Mouse (Mus musculus) liver, embryonic 14.5 days (tissue): Measurements from ENCODE around the gene Serpinf1. TPM values are rescaled to one million over a fixed set of nuclear protein-coding genes. Genes with fewer than 3 reads are reported as not detected.
A peak's percentile ranks its signal among the peaks of the same experiment; 100 is the strongest.

ENCODE experiments used
- ATAC-seq: fragments of 200-750 bp; cut with Nextera tagmentation; 2 replicates; pipeline ENCODE4 v1.8.0; 2017; ENCODE audit warnings: moderate number of reproducible peaks, mild to moderate bottlenecking, moderate library complexity; ENCODE audit not compliant: insufficient read depth
- DNase-seq, 3 experiments: peaks; one replicate each; pipeline ENCODE4 v3.0.0-alpha.2; 2012 to 2013; ENCODE audit warnings: low read depth in 3 of 3, low spot score in 3 of 3
- H3K27ac ChIP-seq: fragments of 300-500 bp; sonication (generic); 2 replicates; pipeline ENCODE4 v1.5.1; 2014; ENCODE audit warnings: moderate library complexity, mild to moderate bottlenecking, control low read depth, inconsistent platforms
- H3K27me3 ChIP-seq: fragments of 300-500 bp; sonication (generic); 2 replicates; pipeline ENCODE4 v1.6.1; 2014; ENCODE audit warnings: mild to moderate bottlenecking, low read length, moderate library complexity; ENCODE audit not compliant: control insufficient read depth, insufficient read depth
- H3K36me3 ChIP-seq: fragments of 300-500 bp; sonication (generic); replicated peaks from 2 replicates; pipeline ENCODE4 v1.6.1; 2014; ENCODE audit warnings: low read depth; ENCODE audit not compliant: control insufficient read depth, insufficient read depth
- H3K4me1 ChIP-seq, 2 experiments: fragments of 200-500 bp in 1 of 2; fragments of 300-500 bp in 1 of 2; sonication (generic) in 1 of 2; replicated peaks; 2 replicates each; pipeline ENCODE4 v1.6.1; 2012 to 2014; ENCODE audit warnings: antibody characterized with exemption in 1 of 2, inconsistent platforms in 1 of 2, low read length in 1 of 2; ENCODE audit not compliant: control insufficient read depth in 2 of 2, insufficient read depth in 2 of 2
- H3K4me2 ChIP-seq: fragments of 300-500 bp; sonication (generic); 2 replicates; pipeline ENCODE4 v1.6.1; 2014; ENCODE audit warnings: low read depth, mild to moderate bottlenecking, control low read depth, moderate library complexity
- H3K4me3 ChIP-seq, 2 experiments: fragments of 200-500 bp in 1 of 2; fragments of 300-500 bp in 1 of 2; sonication (generic) in 1 of 2; 2 replicates each; pipeline ENCODE4 v1.5.1; 2012 to 2014; ENCODE audit warnings: low read depth in 2 of 2, low read length in 2 of 2, mild to moderate bottlenecking in 2 of 2, control low read depth in 1 of 2, inconsistent platforms in 1 of 2, moderate library complexity in 1 of 2; ENCODE audit not compliant: insufficient read depth in 1 of 2
- H3K9ac ChIP-seq: fragments of 300-500 bp; sonication (generic); replicated peaks from 2 replicates; pipeline ENCODE4 v1.6.1; 2014; ENCODE audit warnings: mild to moderate bottlenecking, control low read depth, moderate library complexity
- H3K9me3 ChIP-seq: fragments of 300-500 bp; sonication (generic); 2 replicates; pipeline ENCODE4 v1.6.1; 2016; ENCODE audit warnings: low read length, mixed read lengths; ENCODE audit not compliant: control insufficient read depth
- CTCF ChIP-seq: IDR thresholded peaks from 2 replicates; pipeline ENCODE4 v1.5.1; 2016; ENCODE audit warnings: antibody characterized with exemption, low read depth, control low read depth
- EP300 ChIP-seq: IDR thresholded peaks from 2 replicates; pipeline ENCODE4 v1.6.1; 2016; ENCODE audit warnings: antibody characterized with exemption, low read depth
- WGBS: fragments of 180-500 bp; shearing (Covaris S2); extraction: QIAGEN DNeasy Blood & Tissue Kit; methylation state at CpG from one replicate; pipeline ENCODE4 v1.1.7; 2014; ENCODE audit not compliant: insufficient replicate concordance; 5-methylcytosine and 5-hydroxymethylcytosine counted together
- polyA plus RNA-seq, 2 experiments: library from polyadenylated mRNA; depleted of rRNA in 1 of 2; stranded (reverse) in 1 of 2; unstranded in 1 of 2; fragments of >200 nt; fragmentation: Nextera tagmentation in 1 of 2; extraction: Ambion mirVana in 1 of 2; gene quantifications; 2 replicates each; pipeline versions ENCODE4 v1.2.1 to v1.2.3; 2012 to 2014

Gene Serpinf1
- polyA plus RNA-seq, 2 experiments: 104 to 145 TPM

GRCm38 (mm10) chr11:75438194-75438593 is 15.7 kb upstream of the Serpinf1 start:
- peaks cover 26% of the 10 kb centered on the region for H3K36me3 ChIP-seq
- 0 out of 4 replicates have a peak, but pooled peaks cover 0 to 2% of the 10 kb centered on the region in 2 experiments for H3K4me1 ChIP-seq
- DNase-seq (no peak), ATAC-seq (no peak)
- no peak overlapping the region for H3K27ac ChIP-seq
- H3K4me2 ChIP-seq: peak overlapping the region; percentile 30; the same call in 1 of the 2 replicates
- peak overlapping the region; percentile 33 to 56 for H3K4me3 ChIP-seq
- H3K9ac ChIP-seq: no peak overlapping the region; the same call in 1 of the 2 replicates
- 57% methylated on average over 13 of the region's 13 CpGs for WGBS
- H3K27me3 ChIP-seq: no peaks in the 10 kb centered on the region
- H3K9me3 ChIP-seq: peaks cover 5% of the 10 kb centered on the region
- TF ChIP-seq CTCF: no peak
- no peak for TF ChIP-seq EP300

DNA sequence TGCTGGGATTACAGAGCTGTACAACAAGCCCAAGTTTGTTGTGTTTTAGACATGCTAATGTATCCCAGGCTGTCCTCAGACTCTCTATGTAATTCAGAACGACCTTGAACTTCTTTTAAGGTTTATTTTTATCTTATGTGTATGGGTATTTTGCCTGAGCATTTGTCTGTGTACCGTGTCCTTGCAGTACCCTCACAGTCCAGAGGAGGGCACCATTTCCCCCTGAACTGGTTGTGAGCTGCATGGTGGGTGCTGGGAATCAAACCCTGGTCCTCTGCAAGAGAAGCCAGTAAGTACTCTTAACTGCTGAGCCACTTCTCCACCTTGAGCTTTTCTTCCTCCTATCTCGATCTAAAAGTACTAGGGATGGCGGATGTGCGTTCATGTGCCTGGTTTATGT is 11.6 kb upstream of the Serpinf1 start:
- H3K36me3 ChIP-seq: peaks cover 6% of the 10 kb centered on the region; the same call in 1 of the 2 replicates

GRCm38 (mm10) chr11:75431307-75431706 is 8.8 kb upstream of the Serpinf1 start:
- no peak overlapping the region for H3K4me3 ChIP-seq
- H3K27me3 ChIP-seq: no peaks in the 10 kb centered on the region
- ATAC-seq (no peak), DNase-seq (no peak)
- H3K27ac ChIP-seq: no peak overlapping the region
- H3K4me2 ChIP-seq: no peak overlapping the region
- WGBS: 77% methylated on average over 11 of the region's 11 CpGs
- H3K9me3 ChIP-seq: peaks cover 5% of the 10 kb centered on the region
- TF ChIP-seq CTCF: no peak
- TF ChIP-seq EP300: no peak
- H3K9ac ChIP-seq: no peak overlapping the region
- peaks cover 6% of the 10 kb centered on the region; the same call in 1 of the 2 replicates for H3K36me3 ChIP-seq
- peaks cover 0 to 4% of the 10 kb centered on the region in 2 experiments; a peak in 2 of 4 replicates for H3K4me1 ChIP-seq

More for the DNA sequence above, 11.6 kb upstream of the Serpinf1 start:
- no peak for DNase-seq
- peak; percentile 77 for TF ChIP-seq CTCF
- TF ChIP-seq EP300: no peak
- WGBS: 83% methylated on average over 5 of the region's 5 CpGs
- Histone ChIP-seq H3K4me1 (peaks cover 0 to 2% of the 10 kb centered on the region in 2 experiments; a peak in 1 of 4 replicates), H3K27me3 (no peaks in the 10 kb centered on the region), H3K27ac (no peak overlapping the region), H3K9me3 (peaks cover 5% of the 10 kb centered on the region), H3K4me3 (no peak overlapping the region), H3K9ac (no peak overlapping the region), H3K4me2 (no peak overlapping the region)
- ATAC-seq: no peak

DNA sequence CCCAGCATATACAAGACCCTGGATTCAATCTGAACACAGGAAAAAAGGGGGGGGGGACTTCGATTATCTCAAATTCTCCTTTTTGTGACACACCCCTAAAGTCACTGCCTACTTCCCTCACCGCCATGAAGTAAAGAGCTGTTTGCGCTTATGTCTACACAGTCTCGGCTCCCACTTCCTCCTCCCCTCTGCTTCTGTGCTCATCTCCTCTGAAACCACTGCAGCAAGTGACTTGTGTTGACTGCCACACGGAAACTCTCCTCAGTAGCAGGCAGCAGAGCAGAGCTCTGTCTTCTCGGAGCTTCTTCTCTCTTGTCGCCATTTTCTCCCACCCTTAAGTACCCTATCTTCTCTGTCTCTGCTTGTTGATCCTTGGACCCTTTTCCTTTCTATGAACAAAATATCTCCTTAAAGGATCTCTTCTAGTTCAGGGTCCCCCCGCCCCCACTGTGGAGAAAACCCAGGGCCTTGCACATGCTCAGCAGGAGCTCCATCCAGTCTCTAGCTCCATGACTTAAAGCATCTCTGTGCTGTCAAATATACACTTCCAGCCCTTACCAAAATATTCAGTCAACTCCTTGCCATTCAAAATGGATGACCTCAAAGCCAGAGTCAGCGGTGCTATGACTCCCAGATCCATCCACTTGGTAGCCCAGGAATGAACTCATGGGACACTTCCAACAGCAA is 6.7 kb upstream of the Serpinf1 start:
- Histone ChIP-seq H3K9me3 (peaks cover under 1% of the 10 kb centered on the region; the same call in 1 of the 2 replicates), H3K27me3 (no peaks in the 10 kb centered on the region), H3K4me2 (no peak overlapping the region; the same call in 1 of the 2 replicates), H3K4me3 (no peak overlapping the region), H3K4me1 (peaks cover 0 to 7% of the 10 kb centered on the region in 2 experiments; a peak in 2 of 4 replicates), H3K27ac (no peak overlapping the region), H3K9ac (no peak overlapping the region; the same call in 1 of the 2 replicates), H3K36me3 (peaks cover 2% of the 10 kb centered on the region; the same call in 1 of the 2 replicates)
- DNase-seq: no peak
- TF ChIP-seq EP300 (no peak), CTCF (no peak)
- 30% methylated on average over 9 of the region's 9 CpGs for WGBS
- ATAC-seq: no peak

DNA sequence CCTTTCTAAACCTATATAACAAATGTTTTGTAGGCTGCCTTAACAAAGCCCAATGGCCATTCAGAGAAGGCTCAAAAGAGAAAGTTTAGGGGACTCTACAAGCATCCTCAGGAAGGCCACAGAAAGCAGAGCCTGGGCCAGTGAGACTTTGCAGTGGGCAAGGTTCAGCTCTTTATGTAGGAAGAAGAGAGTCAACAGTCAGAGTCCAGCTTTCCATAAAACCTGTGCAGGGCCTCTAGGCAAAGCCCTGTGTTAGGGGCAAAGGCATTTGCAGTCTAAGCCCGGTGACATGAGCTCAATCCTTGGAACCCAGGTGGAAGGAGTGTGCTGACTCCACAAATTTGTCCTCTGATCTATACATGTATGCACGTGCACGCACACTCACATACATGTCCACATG is 2.0 kb upstream of the Serpinf1 start:
- Histone ChIP-seq H3K36me3 (no peaks in the 10 kb centered on the region), H3K4me3 (no peak overlapping the region), H3K4me2 (no peak overlapping the region), H3K27me3 (no peaks in the 10 kb centered on the region; the same call in 1 of the 2 replicates), H3K9me3 (no peaks in the 10 kb centered on the region), H3K9ac (no peak overlapping the region), H3K4me1 (peaks cover 0 to 8% of the 10 kb centered on the region in 2 experiments; a peak in 2 of 4 replicates), H3K27ac (no peak overlapping the region)
- WGBS: 72% methylated on average over 3 of the region's 3 CpGs
- DNase-seq (no peak), ATAC-seq (no peak)
- TF ChIP-seq CTCF (no peak), EP300 (no peak)
